Mouse (Mus musculus) layer of hippocampus, adult 11-12 months (tissue): ENCODE results near the gene Ttc17.
"Not testable (repeated sequence)": the region's sequence is repeated elsewhere in the genome, so short reads cannot be mapped to it uniquely, and the experiment has no call there.

ENCODE experiments used
- DNase-seq: peaks from one replicate; pipeline ENCODE4 v3.0.0; 2022; ENCODE audit warnings: low spot score

Gene Ttc17

DNA sequence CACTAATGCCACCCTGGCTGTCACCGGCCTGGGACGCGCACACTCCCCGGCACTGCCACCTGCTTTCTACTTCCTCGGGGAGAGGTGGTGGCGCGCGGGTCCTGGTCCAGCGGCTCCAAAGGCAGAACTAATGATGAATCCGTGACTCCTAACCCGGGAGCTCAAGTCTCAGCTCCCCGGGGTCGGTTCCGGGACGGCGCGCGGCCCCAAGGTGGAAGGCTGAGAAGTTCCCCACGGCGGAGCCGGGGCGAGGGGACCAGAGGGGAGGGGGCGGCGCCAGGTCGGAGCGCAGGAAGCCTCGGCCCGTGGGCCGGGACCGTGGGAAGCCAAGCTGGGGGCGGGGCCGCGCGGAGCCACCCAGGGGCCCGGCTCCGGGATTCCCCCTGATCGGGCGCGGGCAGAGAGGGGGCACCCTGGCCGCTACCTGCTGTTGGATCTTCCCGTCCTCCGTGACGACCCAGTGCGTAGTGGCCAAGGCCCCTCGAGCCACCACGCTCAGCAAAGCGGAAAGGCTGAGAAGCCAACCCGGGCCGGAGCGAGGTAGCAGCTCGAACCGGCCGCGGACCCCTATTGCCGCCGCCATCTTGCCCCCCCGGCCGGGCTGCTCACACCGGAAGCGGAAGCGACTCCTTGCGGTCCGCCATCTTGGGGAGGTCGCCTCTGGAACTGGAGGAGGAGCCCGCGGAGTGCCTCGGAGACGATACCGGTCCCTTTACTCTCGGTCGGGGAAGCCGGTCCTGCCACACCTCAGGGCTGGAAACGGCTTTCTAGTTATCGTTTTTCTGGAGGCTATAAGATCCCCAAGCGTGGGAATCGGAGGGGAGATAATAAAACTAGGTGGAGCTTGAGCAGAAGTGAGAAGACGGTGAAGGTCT lies at the start of gene Ttc17:
Gene Ttc17, minus strand, starts transcription at position 607 of the 875 bp plus-strand sequence.
- DNase-seq, result peak; percentile 86

DNA sequence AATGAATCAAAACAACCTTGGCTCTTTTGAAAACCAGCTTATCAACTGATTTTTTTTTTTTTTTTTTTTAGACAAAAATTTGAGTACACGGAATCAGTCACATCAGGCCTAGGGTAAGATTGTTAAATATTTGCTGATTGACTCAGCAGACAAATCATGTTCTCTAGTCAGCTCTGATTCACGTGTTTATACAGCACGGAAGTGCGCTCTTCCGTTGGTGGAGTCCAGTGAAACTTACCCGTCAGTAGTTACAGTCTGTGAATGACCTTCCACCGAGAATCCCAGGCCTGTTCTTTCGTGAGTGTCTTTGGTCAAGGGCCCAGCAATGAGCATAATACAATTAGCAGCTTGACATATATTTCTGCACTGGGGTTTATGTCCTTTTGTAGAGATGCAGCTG lies 43.2 kb upstream of the Ttc17 start:
- DNase-seq, result no peak

DNA sequence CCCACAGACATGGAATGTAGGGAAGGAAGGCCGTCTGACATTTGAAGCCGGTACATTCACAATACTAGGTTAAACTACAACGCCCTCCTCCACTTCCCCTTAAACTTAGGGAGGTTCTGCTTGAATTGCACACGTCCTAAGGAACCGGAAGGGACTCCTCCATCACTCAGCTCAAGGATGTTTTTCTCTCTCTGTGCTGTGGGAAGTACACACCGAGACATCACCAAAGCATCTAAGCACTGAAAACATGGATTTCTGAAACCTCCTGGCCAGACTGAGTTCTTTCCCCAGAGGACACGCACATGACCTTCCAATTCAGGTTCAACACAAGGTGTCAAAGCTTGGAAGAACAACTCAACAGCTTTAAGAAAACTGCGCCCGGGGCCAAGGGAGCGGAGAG lies 30.5 kb upstream of the Ttc17 start:
- no peak for DNase-seq

DNA sequence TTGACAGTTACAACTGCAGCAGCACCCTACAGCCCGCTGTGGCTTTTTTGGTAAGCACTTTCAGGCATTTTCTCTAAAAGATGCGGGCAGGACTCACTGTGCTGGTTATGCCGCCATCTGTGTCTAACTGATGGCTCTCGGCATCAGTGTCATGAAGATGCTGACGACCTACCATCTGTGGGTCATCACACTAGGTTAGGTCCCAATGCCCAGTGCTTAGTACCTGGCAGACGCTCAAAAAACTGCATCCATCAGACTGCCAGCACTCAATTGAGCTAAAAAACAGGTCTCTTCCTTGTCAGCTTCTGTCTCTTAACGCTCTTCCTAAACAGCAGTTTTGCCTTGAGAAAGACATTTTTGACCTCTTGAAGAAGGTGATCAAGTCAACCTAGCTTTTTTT lies 29.0 kb upstream of the Ttc17 start:
- DNase-seq, result no peak

DNA sequence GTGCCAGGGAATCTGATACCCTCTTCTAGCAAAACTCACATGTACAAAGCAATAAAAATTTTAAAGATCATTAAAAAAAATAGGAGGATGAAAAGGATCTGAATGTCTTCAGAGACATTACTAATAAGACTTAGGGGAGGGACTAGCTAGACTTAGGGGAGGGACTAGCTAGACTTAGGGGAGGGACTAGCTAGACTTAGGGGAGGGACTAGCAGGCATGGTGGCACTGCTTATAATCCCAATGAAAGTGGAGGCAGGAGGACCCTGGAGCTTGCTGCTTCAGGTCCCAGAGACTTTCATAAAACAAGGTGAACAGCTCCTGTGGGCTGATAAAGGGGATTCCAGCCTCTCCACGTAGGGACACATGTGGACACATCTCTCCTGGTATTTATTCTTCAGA lies 28.3 kb upstream of the Ttc17 start:
- DNase-seq, result no peak

DNA sequence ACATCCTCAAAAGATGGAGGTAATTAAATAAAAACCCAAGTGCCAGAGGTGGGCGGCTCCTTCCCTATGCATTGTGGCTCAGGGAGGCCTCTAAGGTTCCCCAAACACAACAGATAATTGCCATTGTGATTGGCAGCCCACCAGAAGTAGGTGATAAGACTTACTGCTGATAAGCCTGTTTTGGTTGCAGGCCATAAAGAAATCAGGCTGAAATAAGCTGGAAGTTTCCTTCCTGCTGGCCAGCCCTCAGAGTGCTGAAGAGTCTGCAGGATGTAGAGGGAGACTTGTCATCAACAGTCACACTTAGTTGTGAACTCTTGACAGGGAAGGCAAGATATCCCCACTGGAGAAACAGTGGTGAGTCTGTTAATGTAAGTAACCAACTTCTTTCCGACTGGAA lies 25.7 kb upstream of the Ttc17 start:
- DNase-seq, result no peak

DNA sequence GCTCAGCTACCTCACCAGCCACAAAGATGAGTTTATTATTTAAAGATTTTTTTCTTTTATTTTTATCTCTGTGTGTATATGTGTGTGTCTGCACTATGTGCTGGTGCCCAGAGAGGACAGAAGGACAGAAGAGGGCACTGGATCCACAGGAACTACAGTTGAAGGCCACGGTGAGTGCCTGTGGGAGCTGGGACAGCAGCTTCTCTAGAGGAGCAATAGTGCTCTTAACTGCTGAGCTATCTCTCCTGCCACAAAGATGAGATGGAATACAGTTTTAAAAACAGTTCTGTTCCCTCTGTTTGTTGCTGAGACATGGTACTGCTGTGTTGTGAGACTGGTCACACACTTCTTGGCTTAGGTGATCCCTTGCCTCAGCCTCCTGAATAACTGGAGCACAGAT lies 22.0 kb upstream of the Ttc17 start:
- no peak for DNase-seq

DNA sequence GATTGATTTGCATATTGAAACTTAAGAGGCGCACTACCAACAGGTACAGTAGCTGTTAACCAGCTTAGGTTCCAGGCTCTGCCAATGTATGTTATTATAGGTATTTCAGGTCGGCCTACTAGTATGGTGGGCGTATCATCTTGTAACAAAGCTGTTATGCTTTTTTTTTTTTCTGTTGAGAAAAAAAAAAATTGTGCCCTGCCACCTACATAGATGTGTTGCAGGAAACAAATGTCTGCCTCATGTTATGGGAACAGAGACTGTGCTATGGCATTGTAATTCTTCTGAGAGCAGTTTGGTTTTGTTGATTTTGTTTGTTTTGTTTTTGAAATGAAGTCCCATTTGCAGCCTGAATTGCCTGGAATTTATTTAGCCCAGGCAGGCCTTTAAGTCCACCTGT lies 952 bp upstream of the Ttc17 start:
- DNase-seq, result no peak

DNA sequence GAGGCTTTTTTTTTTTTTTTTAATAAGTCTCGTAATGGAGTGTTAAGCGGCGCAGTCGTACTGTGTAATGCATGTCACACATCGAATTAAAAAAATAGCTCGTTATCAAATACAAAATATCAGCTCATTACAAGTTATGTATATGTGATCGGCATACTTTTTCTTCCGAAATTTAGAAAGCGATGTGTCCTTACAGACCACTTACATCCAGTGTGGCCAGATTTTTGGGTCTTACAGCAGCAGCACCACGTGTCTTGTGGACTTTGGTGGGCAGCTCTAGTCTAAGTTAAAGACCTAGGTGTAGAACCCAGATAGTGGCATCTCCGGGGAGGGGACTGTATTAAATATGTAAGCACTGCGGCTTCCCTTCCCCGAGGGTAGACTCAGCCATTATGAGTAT lies 532 bp upstream of the Ttc17 start:
- no peak for DNase-seq

DNA sequence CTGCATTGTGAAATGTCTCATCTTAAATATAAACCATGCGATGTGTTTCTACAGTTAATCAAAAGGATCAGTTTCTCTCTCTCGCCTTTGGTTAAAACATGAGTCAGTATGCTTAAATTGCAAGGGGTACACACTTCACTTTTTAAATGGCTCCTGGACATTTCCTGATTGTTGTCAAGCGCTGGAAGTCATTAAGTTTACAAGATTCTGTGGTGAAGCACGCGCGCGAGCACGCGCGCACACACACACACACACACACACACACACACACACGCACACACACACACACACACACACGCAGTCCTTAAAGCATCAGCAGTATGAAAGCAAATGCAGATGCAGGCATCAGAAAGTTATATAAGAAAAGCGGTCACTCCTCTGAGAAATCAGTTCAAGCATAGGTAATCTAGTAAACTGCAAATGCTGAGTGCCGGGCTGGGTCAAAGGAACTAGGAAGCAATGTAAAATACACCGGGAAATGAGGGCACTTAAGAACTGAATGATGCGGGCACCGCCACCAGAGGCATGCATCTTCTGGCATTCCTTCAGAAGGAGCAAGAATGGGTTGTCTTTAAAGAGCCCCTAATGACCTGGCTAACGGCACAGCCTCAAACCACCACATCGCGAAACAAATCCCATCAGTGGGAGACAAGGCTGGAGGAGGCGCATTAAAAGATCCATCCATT lies 949 bp downstream of the Ttc17 start:
- peak; percentile 18 for DNase-seq

DNA sequence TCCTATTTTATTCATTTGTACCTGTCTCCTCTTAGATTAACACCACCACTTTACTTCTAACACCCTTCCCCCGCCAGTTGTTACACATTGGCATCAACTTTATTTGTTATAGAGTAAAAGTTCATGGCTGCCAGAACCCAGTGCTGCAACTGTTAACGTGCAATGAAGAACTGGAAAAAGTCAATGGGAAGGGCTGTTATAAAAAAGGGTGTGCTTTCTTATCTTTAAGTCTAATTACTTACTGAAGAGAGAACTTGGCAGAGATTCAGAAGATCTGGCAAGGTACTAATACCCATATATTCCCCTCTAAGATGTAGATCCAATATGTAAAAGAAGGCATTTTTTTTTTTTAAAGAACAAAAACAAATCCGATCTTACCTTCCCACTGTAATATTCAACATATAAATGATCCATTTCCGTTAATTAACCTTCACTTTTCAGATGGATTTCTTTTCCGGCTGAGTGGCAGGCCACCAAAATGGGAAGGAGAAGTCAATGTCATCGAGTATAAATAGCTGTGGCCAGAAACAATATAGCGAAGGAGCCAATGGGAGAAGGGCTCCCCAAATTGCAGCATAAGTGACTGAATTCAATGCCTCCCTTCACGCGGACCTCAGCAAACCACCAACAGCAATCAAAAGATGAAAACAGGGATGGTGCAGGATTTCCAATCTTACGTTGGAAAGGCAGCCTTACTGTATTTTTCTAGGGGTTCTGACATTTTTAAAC lies 1.8 kb downstream of the Ttc17 start:
- DNase-seq, result no peak

DNA sequence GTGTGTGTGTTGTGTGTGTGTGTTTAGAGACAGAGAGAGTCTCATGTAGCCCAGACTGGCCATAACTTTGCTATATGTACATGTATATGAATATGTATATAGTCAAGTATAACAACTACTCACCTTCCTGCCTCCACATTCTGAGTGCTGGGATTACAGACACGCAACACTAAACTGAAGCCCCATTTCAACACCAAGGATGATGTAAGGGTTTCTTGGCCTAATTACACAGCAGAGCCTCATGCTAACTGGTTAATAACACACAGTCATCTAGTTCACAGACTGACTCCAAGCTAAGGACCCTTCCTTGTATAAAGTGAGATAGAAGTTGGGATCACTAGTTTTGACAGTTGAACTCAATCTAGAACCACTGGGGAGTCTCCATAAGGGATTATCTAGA lies 3.9 kb downstream of the Ttc17 start:
- no peak for DNase-seq

DNA sequence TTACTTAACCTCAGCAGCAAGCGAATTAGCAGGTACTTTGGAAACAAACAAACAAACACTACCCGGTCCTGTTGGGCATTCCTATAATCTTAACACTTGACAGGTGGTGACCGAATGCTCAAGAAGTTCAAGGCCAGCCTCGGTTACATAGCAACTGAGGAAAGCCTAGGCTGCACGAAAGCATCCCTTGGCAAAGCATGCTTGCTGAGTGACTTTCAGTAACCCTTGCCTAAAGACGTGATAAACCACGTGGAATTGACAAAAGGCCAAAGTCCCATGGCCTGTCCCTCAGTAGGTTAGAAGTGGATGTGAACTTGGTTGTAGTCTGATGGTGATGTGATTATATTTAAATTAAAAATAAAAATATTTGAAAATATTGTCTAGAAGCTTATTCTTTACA lies 4.4 kb downstream of the Ttc17 start:
- DNase-seq, result no peak

DNA sequence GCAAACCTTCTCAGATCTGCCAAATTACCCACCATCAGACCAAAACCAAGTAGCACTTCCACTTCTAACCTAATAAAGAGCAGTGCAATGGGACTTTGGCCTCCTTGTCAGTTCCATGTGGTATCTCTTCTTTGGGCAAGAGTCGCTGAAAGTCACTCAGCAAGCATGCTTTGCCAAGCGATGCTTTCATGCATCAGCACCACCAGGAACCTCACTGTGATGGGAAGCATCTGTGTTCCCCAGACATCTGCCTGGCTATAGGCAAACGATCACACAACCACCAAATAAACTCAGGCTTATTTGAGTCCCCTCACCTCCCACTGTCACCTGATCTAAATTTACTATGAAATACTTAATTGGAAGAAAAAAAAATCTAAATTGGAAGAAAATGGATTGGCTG lies 5.5 kb downstream of the Ttc17 start:
- DNase-seq, result no peak

DNA sequence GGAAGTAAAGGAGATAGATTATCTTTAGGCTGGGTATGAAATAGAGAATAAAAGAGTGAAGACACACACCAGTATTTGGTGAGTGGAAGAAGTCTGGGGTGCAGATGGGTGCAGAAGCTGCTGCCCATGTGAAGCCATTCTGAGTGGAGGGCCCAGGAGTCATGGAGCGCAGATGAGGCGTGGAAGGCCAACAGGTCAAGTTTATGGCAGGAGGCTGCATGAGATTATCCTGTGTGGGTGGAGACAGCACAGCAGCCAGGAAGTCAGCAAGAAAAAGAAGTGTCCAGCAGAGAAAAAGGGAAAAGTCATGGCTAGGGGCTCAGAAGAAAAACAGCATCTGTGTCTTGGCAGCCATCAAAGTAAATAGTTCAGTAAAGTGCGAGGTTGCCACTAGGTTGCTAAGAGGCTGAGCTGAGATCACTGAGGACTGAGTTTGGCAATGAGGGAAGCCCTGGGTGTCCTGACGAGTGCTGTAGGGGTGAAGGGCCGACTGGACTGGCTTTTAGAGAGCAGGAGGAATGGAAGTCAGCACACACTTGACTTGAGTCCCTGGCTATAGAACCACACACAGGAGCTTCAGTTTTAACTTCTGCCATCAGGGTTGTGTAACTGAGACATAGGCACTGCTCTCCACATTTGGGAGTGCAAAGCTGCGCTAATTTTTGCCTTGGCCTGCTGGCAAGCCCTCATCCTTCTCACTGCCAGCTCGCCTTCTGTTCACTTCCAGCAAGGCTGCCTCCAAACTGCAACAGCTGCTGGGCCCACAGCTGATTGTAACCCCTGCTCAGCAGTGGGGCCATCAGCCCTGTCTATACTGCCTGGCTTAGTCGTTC lies 8.1 kb downstream of the Ttc17 start:
- peak; percentile 75 for DNase-seq

DNA sequence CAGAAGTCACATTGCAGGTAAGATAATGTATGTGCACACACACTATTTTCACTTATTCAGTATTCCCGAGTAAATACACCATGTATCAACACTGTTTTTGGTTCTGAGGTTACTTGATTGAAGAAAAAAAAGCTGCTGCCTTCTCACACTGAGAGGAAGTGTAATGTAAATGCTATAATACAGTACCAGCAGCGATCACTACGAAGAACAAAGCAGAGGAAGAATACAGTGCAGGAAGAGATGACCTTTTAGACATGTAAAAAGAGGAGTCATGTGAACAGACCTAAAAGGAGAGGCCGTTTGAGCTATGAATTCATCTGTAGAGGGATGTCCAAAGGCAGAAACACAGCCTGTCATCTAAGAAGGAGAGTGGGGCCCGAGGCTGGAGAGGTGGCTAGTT lies 9.0 kb downstream of the Ttc17 start:
- no peak for DNase-seq

DNA sequence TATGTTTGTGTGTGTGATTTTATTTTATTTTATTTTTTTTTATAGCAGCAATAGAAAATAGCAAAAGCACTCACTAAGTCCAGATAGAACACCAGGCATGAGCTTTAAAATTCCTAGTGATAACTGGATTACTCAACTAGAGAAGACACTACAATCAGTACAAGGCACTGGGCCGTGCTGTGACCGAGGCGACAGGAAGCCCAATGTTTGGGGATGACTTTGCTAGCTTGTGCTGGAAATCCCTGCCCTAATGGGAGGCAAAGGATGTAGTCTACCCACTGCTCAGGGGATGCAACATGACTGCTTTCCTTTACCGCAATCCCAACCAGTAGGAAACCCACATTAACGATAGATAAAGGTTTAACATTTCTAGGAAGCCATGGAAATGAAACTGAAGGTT lies 10.2 kb downstream of the Ttc17 start:
- DNase-seq, result no peak

DNA sequence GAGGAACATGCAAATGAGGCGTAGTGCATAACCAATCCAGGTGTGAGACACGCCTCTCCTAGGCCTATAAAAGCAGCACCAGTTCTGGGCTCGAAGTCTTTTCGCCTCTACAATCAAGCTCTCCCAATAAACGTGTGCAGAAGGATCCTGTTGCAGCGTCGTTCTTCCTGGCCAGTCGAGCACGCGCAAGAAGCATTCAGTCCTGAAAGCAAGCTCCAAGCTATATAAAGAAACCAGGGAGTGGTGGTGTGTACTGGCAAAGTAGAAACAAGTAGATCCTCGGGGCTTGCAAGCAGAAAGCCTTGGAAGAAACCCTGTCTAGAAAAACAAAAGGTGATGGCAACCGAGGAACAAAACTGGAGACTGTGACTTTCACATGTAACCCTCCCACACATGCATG lies 15.4 kb downstream of the Ttc17 start:
- not testable (repeated sequence) for DNase-seq

DNA sequence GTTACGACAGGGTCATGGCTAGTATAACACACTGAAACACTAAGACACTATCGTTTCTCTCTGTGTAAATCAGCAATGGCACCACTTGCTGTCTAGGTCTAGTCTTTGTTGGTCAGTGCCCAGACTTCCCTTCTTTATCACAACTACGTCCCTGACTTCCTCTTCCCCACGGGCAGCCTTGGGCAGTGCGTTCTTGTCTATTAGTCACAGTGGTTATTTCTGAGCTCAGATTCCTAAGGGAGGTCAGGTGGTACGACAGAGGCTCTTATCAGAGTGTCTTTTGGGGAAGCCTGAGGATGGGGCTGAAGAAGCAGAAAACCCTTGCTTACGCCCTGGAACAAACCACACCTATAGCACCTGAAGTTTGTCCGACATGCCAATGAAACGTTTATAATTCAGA lies 17.5 kb downstream of the Ttc17 start:
- no peak for DNase-seq

DNA sequence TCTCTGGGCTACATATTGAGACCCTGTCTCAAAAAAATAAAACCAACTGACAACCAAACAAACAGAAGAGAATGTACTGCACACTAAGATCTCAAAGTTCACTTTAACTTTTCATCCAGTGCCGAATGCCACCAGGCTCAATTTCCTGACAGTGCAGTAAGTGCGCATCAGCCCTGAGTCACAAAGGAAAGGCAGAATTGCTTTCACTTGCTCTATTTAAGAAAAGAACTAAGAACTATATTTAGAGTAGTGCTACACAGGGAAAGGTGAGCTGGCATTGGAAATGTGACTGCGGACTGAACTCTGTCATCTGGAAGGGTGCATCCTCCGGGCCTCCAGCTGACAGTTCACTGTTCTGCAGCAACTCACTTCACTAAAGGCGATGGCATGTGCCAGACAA lies 18.6 kb downstream of the Ttc17 start:
- DNase-seq, result no peak

DNA sequence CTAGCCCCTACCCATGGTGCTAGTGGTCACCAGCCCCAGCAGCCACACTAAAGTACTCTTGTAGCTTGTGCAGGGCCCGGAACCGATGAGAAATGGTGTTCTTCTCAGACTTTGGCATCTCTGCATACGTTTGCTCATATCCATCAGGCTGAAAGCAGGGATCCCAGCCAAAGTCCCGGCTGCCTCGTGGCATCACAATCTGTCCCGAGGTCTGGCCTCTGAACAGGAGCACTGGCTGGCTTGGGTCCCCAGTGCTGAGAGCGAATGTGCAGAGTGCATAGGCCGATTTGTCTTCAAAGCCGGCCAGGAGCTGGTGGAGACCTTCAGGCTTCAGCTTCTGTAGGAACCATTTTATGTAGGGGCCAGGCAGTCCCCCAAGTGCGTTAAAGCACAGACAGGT lies 22.0 kb downstream of the Ttc17 start:
- DNase-seq, result not testable (repeated sequence)

DNA sequence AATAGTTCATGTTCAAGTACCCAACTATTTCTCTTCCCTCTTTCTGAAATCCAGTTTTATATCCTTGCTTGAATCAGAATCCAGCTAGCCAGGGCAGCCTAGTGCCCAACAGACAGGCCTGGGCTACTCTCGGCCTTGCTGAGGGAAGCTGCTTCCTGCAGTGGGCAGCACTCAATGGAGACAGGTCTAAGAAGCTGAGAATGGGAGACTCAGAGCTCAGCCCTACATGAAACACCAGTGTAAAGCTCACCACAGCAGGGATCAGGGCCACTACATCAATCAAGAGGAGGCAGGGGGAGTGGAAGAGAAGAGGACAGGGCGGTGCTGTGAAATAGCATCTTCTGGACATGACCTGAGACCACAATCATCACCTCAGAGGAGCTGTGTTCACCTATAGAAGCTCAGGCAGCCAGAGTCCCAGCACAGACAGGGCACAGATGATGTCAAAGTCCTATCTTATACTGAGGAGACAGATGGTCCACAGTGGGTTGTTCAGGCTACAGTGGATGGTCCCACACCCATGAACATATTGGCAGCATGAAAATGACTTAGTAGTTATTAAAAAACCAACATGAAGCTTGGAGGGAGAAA lies 25.3 kb downstream of the Ttc17 start:
- DNase-seq, result no peak
